Mouse (Mus musculus) left cerebral cortex, postnatal 36 days (tissue): ENCODE data around the gene Wbp1. TPM values are rescaled to one million over a fixed set of nuclear protein-coding genes. Genes with fewer than 3 reads are reported as not detected.

Source experiments
- DNase-seq, 2 experiments: peaks; one replicate each; pipeline ENCODE4 v3.0.0; 2021 to 2022; ENCODE audit warnings: low spot score in 2 of 2, mixed read lengths in 1 of 2
- intact Hi-C: fragments of 180-260 bp; cut with DNase I; formaldehyde crosslinking; loops from one replicate; pipeline ENCODE4 v1.15.1; 2025
- total RNA-seq, 2 experiments: library from RNA; stranded (reverse); gene quantifications; 2 replicates each; pipeline ENCODE4 v1.2.3; 2021

Gene Wbp1
- total RNA-seq, 2 experiments from 2014 or later, result 33.5 to 46.6 TPM

DNA sequence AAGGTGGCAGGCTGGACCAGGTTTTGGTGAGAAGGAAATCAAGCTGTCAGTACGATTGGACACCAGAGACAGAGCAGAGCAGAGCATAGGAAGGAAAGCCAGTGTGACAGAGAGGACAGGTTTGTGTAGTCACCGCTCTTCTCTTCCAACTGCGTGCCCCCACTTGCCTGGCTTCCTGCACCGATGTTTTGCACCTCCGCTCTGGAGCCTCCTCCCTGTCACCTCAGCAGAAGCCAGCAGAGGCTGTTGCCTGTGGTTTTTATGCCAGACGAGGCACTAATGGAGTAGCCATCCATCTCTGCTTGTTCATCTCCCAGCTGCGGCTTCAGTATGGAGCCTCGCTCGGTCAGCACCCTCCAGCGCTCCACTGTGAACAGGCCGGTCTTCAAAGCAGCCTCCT, 21.5 kb upstream of the Wbp1 start:
- DNase-seq, result peak; percentile 46 to 59
- intact Hi-C loops, result no loop called here

DNA sequence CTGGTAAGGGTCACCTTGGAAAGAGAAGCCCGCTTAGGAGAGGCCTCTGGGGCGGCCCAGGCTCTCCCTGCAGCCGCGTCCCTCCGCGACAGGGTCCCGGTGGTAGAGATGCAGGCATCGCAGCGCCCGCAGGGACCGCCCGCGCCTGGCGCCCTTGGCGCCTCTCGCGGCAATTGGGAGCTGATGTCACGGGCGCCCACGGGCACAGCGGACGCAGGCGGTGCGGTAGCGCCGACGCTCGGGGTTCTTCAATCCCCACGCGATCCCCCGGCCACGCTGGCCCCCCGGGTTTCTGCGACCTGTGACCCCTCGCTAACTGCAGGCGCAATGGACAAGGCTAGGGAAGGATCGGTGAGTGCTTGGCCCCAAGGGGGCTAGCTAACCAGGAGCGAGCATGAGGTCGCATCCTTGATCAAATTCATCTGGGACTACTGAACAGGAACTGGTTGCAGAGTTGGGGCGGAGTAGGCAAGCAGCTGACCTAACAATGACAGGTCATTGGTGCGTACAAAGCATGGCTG, 20.9 kb upstream of the Wbp1 start:
- peak; percentile 75 to 82 for DNase-seq
- intact Hi-C loops, result no loop called here

DNA sequence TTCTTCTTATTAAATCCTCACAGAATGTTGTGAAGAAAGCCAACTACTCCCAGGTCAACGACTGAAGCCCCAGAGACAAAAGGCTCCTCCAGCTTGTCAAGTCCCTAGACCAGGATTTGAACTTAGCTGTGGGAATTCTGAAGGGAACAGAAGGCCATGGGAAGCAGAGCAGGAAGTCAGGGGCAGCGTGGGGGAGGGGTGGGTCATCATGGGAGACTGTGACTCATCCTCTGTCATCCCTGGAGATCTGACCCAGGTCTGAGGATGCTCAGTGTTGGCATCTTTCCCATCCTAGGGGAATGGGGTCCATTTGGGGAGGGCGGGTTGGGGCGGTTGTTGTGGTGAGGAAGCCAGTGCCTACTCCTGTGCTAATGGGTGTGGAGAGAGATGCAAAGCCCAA, 20.3 kb upstream of the Wbp1 start:
- DNase-seq, result no peak
- intact Hi-C loops, result no loop called here

DNA sequence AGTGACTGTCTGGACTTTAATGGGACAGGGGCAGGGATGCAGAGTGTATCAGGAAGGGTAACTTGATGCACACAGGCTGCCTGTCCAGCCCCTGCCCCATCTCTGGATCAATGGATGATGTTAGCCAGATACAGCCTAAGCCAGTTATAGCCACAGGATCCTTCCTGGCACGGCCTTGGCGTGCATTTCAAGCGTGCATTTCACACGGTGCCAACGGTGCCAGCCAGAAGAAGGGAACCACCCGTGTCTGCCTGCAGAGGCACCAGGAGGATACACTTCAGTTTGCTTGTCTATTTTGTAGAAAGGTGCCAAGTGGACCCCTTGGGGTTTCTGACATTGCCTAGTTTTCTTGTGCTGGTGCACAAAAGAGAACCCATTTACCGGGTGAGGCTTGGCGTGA, 18.7 kb upstream of the Wbp1 start:
- DNase-seq, result peak in 1 of 2 experiments; percentile 6
- intact Hi-C loops, result no loop called here

DNA sequence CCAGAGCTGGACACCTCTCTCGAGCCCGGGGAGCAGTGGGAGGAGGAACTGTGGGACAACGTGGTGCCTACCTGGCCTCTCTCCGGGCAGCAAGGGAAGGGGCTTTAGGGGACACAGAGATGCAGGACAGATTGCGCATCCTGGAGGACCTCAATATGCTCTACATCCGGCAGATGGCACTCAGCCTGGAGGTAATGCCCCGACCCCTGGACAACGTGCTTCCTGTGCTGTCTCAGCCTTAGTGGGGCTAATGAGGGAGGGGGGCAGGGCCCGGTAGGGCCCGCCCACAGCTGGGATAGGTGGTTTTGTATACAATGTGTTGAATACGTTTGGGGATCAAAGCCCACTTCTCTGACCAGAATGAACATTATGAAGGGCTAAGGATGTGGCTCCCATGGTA, 16.7 kb upstream of the Wbp1 start:
- DNase-seq, result no peak
- intact Hi-C loops, result no loop called here

DNA sequence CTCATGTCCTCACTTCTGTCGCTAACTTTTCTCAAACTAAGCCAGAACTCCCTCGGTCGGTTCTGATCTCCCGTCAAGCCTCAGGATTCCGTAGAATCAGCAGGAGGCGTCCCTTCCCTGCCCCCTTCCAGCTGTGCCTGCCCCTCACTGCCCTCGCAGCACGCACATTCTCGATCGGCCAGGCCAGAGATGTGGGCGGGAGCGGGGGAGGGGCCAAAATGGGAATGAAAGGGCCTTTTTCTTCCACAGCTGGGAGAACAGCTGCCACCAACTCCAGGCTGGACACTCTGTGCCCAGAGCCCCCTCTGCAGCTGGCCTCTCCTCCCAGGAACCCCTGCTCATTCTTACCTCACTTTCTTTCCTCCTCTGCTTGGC, 16.2 kb upstream of the Wbp1 start:
- intact Hi-C loops, result no loop called here

DNA sequence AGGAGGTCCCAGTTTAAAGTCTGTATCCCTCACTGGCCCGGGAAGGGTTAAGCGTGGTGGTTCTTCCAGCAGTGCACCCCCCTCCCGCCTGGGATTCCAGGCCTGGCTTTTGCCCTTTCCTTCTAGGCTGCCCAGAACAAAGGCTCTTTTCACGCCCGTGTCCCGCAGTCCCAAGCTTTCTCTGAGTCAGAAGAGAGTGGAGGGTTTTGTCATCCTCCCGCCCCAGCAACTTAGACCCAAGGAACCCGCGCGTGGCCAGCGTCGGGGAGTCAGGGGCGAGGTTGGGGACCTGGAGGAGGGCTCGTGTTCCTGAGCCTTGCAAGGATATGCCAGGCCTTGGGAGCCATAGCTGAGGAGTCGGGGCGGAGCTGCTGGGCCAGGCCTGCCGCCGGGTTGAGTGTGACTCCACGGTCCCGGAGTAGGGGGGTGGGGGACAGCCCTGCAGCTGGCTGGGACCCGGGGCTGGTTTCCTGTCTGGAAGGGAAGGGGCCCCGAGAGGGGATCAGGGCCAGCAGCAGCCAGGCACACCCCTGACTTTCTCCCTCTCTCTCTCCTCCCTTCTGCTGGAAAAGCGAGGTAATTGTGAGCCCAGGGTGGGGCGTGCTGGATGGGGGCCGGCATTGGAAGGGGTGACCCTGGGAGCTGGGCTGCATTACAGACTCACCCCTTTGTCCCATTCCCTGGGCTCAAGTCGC, 15.7 kb upstream of the Wbp1 start:
- DNase-seq, result peak in 1 of 2 experiments; percentile 42

More for the DNA sequence above, 16.2 kb upstream of the Wbp1 start:
- peak; percentile 65 to 67 for DNase-seq

DNA sequence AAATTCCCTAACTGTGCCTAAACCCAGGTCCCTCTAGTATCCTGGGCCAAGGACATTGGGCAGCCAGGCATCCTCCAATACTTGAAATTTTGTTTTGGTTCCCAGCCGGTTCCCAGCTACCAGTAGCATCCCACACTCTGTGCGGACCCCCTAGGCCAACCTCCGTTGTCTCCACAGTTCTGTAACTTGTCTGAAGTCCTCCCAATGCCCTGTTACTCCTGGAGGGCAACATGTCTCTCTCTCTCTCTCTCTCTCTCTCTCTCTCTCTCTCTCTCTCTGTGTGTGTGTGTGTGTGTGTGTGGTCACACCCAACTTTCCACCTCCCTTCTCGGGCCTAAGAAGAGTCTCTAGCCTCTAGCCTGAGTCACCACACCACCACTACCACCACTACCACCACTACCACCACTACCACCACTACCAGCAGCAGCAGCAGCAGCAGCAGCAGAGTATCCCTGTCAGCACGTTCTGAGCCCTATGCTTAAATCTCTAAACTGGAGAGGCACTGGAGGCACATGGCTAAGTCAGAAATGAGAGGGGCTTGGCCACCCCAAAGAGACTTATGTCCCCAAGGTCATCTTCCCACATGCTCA, 15.0 kb upstream of the Wbp1 start:
- intact Hi-C loops, result no loop called here
- DNase-seq, result no peak

More for the DNA sequence above, 15.7 kb upstream of the Wbp1 start:
- intact Hi-C loops, result no loop called here

DNA sequence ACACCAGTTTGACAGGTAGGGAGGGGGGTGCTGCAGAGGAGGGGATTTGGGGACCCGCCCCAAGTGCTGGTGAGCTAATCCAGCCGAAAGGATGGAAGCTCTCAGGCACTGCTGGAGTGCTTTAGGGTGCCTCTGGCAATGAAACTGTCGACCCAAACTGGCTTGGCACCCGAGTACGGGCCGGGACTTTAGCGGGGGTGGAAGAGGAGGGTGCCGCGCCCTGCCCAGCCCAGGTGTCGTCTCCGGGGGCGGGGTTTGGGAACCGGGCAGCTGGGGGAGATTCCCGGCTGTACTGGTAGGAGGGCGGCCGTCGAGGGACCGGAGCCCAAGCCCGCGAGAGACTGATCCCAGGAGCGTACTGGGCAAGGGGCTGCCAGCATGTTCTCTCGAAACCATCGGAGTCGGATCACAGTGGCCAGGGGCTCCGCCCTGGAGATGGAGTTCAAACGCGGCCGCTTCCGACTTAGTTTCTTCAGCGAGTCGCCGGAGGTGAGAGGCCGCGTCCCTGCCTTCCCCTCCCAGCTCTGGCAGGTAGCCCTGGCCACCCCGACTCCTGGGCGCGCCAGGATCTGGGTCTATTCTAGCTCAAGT, 14.3 kb upstream of the Wbp1 start:
- peak in 1 of 2 experiments; percentile 3 for DNase-seq
- intact Hi-C loops, result no loop called here

DNA sequence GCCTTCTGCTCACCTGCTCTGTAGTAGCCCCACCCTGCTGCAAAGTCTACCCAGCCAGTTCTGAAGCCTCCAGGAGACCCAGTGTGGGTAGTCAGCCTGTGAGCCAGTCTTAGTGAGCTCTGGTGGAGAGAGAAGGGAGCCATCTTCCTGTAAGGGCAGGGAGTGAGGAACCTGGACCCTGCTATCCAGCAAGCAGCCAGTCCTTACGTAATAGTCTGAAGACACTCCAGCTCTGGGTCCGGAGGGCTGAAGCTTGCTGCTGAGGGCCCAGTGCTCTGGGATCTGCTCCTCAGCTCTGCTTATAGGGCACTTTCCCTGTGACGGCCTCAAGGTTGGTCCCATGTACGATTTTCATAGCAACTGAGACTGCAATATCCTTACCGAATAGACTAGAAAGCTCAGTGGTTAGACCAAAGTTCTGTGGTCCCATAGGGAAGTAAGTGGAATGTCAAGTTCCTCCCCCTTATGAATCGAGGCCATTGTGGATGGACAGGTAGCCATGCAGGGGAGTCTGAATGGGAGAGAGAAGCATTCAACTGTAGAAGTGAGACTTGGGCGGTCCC, 13.7 kb upstream of the Wbp1 start, which contains the start of gene Rtkn:
TSS of gene Rtkn (plus strand) at position 513 of the 563 bp plus-strand sequence.
- no peak for DNase-seq
- intact Hi-C loops, result no loop called here

DNA sequence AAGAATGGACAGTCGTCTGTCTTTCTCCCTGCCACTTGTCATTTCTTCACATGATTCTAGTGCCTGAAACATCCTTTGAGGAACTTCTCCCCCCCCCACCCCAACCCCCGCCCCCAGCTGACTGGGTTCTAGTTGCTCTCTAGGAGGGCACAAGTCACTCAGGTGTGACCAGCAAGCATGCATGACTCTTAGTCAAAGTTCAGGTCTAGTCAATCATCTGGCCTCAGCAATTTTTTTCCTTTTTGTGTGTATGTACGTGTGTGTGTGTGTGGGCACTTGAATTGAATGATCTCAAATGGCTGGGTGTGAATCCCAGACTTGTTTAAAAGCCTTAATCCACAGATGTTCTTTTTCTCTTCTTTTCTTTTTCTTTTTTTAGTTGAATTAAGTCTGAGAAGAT, 12.9 kb upstream of the Wbp1 start:
- intact Hi-C loops, result no loop called here
- DNase-seq, result no peak

DNA sequence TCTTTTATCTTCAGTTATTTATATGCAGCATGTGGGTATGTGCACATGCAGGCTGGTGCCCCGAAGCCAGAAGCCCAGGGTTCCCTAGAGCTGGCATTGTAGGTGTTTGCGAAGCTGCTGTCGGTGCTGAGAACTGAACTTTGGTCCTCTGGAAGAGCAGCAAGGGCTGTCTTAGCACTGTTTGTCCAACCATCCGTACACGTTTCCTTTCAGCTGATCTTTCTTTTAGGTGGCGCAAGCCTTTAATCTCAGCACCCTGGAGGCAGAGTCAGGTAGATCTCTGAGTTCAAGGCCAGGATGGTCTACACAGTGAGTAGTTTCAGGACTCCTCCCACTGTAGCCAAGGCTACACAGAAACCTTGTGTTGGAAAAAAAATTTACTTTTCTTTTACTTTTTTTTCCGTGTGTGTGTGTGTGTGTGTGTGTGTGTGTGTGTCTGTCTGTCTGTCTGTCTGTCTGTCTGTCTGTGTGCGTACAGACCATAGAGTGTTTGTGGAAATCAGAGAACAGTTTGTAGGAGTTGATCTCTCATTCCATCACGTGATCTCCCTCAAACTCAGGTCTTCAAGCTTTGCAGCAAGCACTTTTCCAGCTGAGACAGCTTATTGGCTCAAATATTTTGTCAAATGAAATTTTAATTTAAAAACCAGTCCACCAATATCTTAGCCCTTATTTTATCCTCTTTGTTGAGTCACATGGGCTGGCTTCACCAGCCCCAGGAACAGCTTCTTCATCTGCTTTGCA, 11.0 kb upstream of the Wbp1 start:
- intact Hi-C loops, result no loop called here

DNA sequence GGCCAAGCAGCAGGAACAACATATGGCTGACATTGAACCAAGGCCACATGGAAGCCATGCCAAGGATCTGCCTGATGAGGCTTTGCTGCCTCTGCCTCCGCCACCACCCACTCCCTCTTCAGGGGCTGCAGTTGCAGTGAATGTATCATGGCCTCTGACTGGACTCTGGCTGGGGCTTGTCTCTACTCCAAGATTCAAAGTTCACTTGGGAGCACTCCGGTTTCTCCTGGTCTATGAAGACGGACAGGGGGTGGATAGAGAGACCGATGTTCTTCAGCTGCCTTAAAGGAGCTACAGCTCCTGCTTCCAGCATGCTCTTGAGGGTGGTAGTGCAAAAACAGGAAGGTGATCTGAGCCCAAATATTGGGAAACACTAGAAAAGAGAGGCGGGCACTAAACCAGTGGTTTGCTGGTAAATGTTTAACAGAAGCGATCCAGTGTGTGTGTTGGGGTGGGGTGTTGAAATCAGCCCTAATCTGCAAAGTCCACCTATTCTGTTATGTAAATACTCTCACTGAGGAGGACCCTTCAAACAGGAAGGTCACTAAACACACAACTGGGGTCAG, 10.2 kb upstream of the Wbp1 start:
- no peak for DNase-seq
- intact Hi-C loops, result no loop called here

More for the DNA sequence above, 11.0 kb upstream of the Wbp1 start:
- no peak for DNase-seq

DNA sequence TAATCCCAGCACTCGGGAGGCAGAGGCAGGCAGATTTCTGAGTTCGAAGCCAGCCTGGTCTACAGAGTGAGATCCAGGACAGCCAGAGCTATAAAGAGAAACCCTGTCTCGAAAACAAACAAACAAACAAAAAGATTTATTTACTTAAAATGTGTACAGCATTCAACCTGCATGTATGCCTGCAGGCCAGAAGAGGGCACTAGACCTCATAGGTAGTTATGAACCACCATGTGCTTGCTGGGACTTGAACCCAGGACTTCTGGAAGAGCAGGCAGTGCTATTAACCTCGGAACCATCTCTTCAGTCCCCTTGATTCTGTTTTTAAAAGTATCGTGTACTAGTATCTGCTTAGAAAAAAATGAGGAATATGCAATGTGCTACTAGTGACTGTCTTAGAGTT, 6.1 kb upstream of the Wbp1 start:
- intact Hi-C loops, result no loop called here
- DNase-seq, result no peak

DNA sequence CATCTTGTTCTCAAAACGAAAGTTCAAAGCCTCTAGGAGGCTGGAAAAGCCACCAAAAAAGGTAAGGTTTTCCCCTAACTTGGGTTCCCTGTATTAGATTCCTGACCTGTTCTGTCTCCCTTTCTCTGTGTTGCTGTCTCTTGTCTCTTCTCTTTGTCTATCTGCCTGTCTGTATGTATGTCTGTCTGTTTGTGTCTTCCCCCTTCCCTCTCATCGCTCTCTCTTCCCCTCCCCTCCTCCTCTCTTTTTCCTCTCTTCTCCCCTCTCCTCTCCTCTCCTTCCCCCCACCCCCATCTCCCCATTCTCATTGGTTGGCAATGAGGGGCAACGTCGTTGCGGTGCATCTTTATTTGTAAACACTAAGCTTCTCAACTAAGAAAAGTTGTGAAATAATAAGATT, 4.0 kb upstream of the Wbp1 start, which contains the start of gene Ino80b:
TSS of gene Ino80b (minus strand) at position 101 of the 400 bp plus-strand sequence.
- no peak for DNase-seq
- intact Hi-C loops, result no loop called here

DNA sequence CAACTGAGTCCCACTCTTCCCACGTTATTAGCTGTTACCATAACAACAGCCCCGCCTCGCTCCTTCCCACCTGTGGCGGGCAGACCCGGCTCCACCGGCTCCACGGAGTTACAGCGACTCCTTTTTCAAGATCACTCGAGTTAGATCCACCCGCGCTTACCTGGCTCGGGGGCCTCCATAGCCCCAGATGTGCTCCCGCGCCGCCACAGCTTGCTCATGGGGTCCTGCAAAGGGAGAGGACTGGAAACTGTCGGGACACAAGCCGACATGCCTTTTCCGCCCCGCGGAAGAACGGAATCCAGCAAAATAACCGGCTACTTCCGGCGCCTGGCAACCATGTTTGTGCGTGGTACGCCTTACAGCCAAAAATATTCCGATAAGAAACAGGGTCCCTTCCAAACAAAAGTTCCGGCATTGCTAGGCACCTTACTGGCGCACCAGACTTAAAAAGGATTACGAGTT, 3.5 kb upstream of the Wbp1 start:
- peak; percentile 87 to 90 for DNase-seq

DNA sequence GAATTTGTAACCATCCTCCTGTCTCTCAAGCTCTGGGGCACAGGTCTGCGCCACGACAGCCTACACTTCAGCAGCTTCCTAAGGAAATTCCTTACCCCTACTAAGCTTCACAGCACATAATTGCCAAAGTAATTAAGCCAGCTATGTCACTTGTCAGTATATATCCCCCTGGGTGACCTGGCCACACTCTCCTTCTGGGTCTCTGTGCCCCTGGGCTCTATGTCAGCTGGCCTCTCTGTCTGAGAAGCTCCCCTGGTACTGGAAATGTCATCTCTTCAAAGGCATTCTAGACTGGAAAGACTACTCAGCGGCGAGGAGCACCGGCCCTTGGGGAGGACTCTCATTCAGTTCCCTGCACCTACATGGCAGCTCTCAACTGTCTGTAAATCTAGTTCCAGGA, 1.6 kb upstream of the Wbp1 start:
- intact Hi-C loops, result loop anchor here (5.0 kb wide), 1 partner anchor 34 kb away; the partner anchor contains the start of genes 1700003E16Rik and Wdr54
- DNase-seq, result no peak

More for the DNA sequence above, 3.5 kb upstream of the Wbp1 start:
- intact Hi-C loops, result loop anchor here (5.0 kb wide), 1 partner anchor 32 kb away; the partner anchor contains the start of genes 1700003E16Rik and Wdr54

DNA sequence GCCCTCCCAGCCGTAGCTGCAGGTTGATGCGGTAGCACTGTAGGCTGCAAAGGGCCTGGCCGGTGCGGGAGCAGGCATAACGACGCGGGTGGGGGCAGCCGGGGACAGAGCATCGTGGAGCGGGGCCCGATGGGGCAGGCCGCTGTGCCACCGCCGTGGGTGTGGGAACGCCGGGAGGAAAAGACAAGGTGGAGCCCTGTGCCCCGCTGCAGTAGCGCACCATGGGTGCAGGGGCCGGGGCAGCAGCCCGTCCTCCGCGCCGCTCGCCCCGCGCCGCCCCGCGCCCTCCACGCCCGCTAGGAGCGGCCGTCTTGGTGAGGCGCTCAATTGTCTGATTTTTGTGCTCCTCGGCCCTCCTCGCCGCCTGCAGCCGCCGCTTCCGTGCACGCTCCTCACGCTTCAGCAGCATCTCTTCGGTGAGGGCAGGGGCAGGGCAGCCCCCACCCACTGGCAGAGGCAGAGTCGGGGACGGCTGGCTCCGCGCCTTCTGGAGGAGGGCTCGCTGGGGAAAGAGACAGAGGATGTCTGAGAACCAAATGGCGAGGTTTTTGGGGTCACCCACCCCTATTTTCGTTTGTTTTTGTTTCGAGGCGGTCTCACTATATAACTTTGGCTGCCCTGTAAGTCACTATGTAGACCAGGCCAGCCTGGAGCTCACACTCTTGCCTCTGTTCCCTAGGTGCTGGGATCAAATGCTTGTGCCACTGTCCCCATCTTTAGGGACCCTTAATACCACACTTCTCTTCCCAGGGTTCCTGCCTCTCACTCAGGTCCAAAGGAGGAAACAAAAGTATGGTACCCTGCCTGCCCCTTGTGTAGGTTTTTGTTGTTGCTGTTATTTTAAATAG, 728 bp upstream of the Wbp1 start:
- DNase-seq, result peak in 1 of 2 experiments; percentile 66
- intact Hi-C loops, result loop anchor here (5.0 kb wide), 1 partner anchor 35 kb away; the partner anchor contains the start of genes 1700003E16Rik and Wdr54
